ENCODE assay signal across 9 mouse cellular contexts in genomic region chr4:80872847-80873644, GRCm38 (mm10). TPM values are rescaled to one million over a fixed set of nuclear protein-coding genes. Genes with fewer than 3 reads are reported as not detected.
DNase-seq lines count a peak whose midpoint lies in the region; ATAC-seq lines count a peak whose summit lies in the region.
"Had no signal": no experiment of that assay in that cellular context is flagged by ENCODE, and none has a peak within 500 bp of the region (broad histone marks: within the 10 kb centered on the region; RNA-seq: fewer than 3 reads in every experiment).

No protein-coding gene starts in this region.

- no peaks in the 10 kb centered on the region for H3K36me3 ChIP-seq in hindbrain, embryonic 14.5 days (replicated peaks; ENCODE audit: control insufficient read depth, insufficient read depth)

- H3K4me1 ChIP-seq in hindbrain, embryonic 14.5 days (replicated peaks; ENCODE audit: control insufficient read depth, insufficient read depth, low read length): no peaks in the 10 kb centered on the region
- H3K4me1 ChIP-seq: megakaryocyte, embryonic 14.5 days had no signal

- H3K27me3 ChIP-seq in hindbrain, embryonic 14.5 days (ENCODE audit: control insufficient read depth, insufficient read depth, low read length): no peaks in the 10 kb centered on the region
- H3K27me3 ChIP-seq: megakaryocyte, embryonic 14.5 days had no signal

- no peak for DNase-seq in frontal cortex, postnatal 36 days (ENCODE audit: low spot score in 2 of 2)
- peak; percentile 77 for DNase-seq in ES-CJ7 (ENCODE audit: low read depth, low spot score)
- peak; percentile 51 for DNase-seq in hindbrain, embryonic 14.5 days (ENCODE audit: low spot score)
- peak; percentile 42 for DNase-seq in lung, postnatal 10 days
- DNase-seq in adrenal gland, adult 18-20 months (ENCODE audit: low spot score in 2 of 2): no peak
- DNase-seq in thymus, adult 18-20 months: no peak

- H3K9ac ChIP-seq in hindbrain, embryonic 14.5 days: no peak overlapping the region

- ATAC-seq in frontal cortex, adult (ENCODE audit: low TSS enrichment): peak; percentile 72
- ATAC-seq in hindbrain, embryonic 14.5 days (ENCODE audit: low FRiP score): no peak
- no peak for ATAC-seq in monocyte, adult 5-6 weeks (replicated peaks; ENCODE audit: insufficient number of reproducible peaks, low FRiP score, low TSS enrichment, poor library complexity, severe bottlenecking)

- H3K4me3 ChIP-seq in hindbrain, embryonic 14.5 days (replicated peaks; ENCODE audit: low read length): no peak overlapping the region
- H3K4me3 ChIP-seq: megakaryocyte, embryonic 14.5 days had no signal

- no peak overlapping the region for H3K4me2 ChIP-seq in hindbrain, embryonic 14.5 days (replicated peaks)

- H3K27ac ChIP-seq in hindbrain, embryonic 14.5 days: no peak overlapping the region

- WGBS in hindbrain, embryonic 14.5 days: 38% methylated on average over 6 of the region's 6 CpGs

- no peaks in the 10 kb centered on the region for H3K9me3 ChIP-seq in hindbrain, embryonic 14.5 days (ENCODE audit: control insufficient read depth, low read length)
- H3K9me3 ChIP-seq: megakaryocyte, embryonic 14.5 days had no signal

RNA-seq across cellular contexts. Expression of gene Lurap1l, which starts 37.4 kb away (rescaled TPM):
- polyA plus RNA-seq in hindbrain, embryonic 14.5 days (2014; fragmentation: Nextera tagmentation; extraction: Ambion mirVana): 11.4 and 12.3 TPM in 2 replicates
- total RNA-seq in adrenal gland, adult 18-20 months (2021): 1 to 10 TPM; 5.3 to 7.3 TPM
- not detected in 3 replicates for total RNA-seq in monocyte, adult 5-6 weeks (2017)

RNA-seq across cellular contexts. Expression of gene Tyrp1, which starts 39.1 kb away (rescaled TPM):
- polyA plus RNA-seq in hindbrain, embryonic 14.5 days (2014; fragmentation: Nextera tagmentation; extraction: Ambion mirVana): 0.08 and 0.17 TPM in 2 replicates
- not detected for total RNA-seq in adrenal gland, adult 18-20 months (2021)
- total RNA-seq in monocyte, adult 5-6 weeks (2017): not detected in 3 replicates

Comparison
In these comparisons a context has a peak if more than half of its experiments do, and no peak if none do; other contexts are left out.
1. DNase-seq: peak in ES-CJ7 (single experiment), hindbrain, embryonic 14.5 days (single experiment) and lung, postnatal 10 days (single experiment); none in frontal cortex, postnatal 36 days (0 of 2), adrenal gland, adult 18-20 months (0 of 2) and thymus, adult 18-20 months (0 of 2).